Mouse (Mus musculus): ENCODE results near the gene Fgfr2. TPM values are rescaled to one million over a fixed set of nuclear protein-coding genes. Genes with fewer than 3 reads are reported as not detected.
A peak's percentile ranks its signal among the peaks of the same experiment; 100 is the strongest.

Fgfr2 gene
- polyA plus RNA-seq, 1 experiment from 2014 or later = 33.9 TPM

DNA sequence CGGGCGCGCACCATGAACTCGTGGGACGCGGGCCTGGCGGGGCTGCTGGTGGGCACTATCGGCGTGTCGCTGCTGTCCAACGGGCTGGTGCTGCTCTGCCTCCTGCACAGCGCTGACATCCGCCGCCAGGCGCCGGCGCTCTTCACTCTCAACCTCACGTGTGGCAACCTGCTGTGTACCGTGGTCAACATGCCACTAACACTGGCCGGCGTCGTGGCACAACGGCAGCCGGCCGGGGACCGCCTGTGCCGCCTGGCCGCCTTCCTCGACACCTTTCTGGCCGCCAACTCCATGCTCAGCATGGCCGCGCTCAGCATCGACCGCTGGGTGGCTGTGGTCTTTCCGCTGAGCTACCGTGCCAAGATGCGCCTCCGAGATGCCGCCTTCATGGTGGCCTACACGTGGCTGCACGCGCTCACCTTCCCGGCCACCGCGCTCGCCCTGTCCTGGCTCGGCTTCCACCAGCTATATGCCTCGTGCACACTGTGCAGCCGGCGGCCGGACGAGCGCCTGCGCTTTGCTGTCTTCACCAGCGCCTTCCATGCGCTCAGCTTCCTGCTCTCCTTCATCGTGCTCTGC is 1156.1 kb downstream of the Fgfr2 start:
- ATAC-seq (ENCODE audit: low FRiP score) = peak; percentile 74
- Histone ChIP-seq H3K4me1 (replicated peaks) (peaks cover 48% of the 10 kb centered on the region), H3K27me3 (peaks cover 40% of the 10 kb centered on the region), H3K4me2 (peak overlapping the region; percentile 82), H3K9ac (peak overlapping the region; percentile 85), H3K9me3 (no peaks in the 10 kb centered on the region), H3K27ac (peak overlapping the region; percentile 88), H3K4me3 (peak overlapping the region; percentile 61), H3K36me3 (no peaks in the 10 kb centered on the region)
- WGBS = 5% methylated on average over 57 of the region's 57 CpGs

GRCm38 (mm10) chr7:131966023-131966915 is 1156.9 kb downstream of the Fgfr2 start, which contains the start of gene Gpr26:
Gene Gpr26, plus strand, starts transcription at chr7:131966460.
- H3K9me3 ChIP-seq = no peaks in the 10 kb centered on the region
- peak; percentile 79 for ATAC-seq (ENCODE audit: low FRiP score)
- peak within 1 kb of the TSS; percentile 61 for H3K4me3 ChIP-seq
- H3K27me3 ChIP-seq = peaks cover 40% of the 10 kb centered on the region
- peak within 1 kb of the TSS; percentile 88 for H3K27ac ChIP-seq
- H3K4me2 ChIP-seq = peak within 1 kb of the TSS; percentile 82
- H3K4me1 ChIP-seq (replicated peaks) = peaks cover 48% of the 10 kb centered on the region
- no peaks in the 10 kb centered on the region for H3K36me3 ChIP-seq
- under 1% methylated on average over 32 of the region's 32 CpGs for WGBS
- H3K9ac ChIP-seq = peak within 1 kb of the TSS; percentile 85

DNA sequence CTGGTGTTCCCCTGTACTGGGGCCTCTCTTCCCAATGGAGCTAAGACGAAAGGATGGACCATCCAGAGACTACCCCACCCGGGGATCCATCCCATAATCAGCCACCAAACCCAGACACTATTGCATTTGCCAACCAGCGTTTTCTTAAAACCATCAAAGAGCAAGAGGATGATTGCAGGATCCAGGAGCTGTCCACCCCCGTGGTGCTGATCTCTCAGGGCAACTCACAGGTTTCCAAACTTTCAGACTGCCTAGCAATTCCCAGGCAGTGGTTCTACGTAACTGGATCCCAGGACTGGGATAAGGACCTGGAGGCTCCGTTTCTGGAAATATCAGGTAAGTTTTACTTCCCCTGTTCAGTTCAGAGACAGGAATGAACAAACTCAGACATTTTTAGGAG is 1162.6 kb downstream of the Fgfr2 start:
- no peaks in the 10 kb centered on the region for H3K9me3 ChIP-seq
- no peak for ATAC-seq (ENCODE audit: low FRiP score)
- H3K4me3 ChIP-seq = no peak overlapping the region
- H3K27me3 ChIP-seq = peaks cover 11% of the 10 kb centered on the region
- no peak overlapping the region for H3K4me2 ChIP-seq
- no peak overlapping the region for H3K9ac ChIP-seq
- no peaks in the 10 kb centered on the region for H3K36me3 ChIP-seq
- peaks cover 8% of the 10 kb centered on the region for H3K4me1 ChIP-seq (replicated peaks)
- 41% methylated on average over 6 of the region's 6 CpGs for WGBS
- H3K27ac ChIP-seq = no peak overlapping the region

- ATAC-seq (ENCODE audit: low FRiP score) = no peak
- WGBS = 62% methylated on average over 1 of the region's 1 CpGs
These were observed 1164.4 kb downstream of the Fgfr2 start for GRCm38 (mm10) chr7:131958705-131959104.

GRCm38 (mm10) chr7:131953402-131953801 is 1169.7 kb downstream of the Fgfr2 start:
- no peak overlapping the region for H3K27ac ChIP-seq
- H3K4me1 ChIP-seq (replicated peaks) = peaks cover 8% of the 10 kb centered on the region; the same call in 1 of the 2 replicates
- H3K9me3 ChIP-seq = no peaks in the 10 kb centered on the region
- H3K9ac ChIP-seq = no peak overlapping the region
- 35% methylated on average over 3 of the region's 3 CpGs for WGBS
- no peak for ATAC-seq (ENCODE audit: low FRiP score)
- H3K36me3 ChIP-seq = no peaks in the 10 kb centered on the region
- H3K4me3 ChIP-seq = no peak overlapping the region
- H3K27me3 ChIP-seq = peaks cover 6% of the 10 kb centered on the region; the same call in 1 of the 2 replicates
- no peak overlapping the region for H3K4me2 ChIP-seq

More at GRCm38 (mm10) chr7:131958705-131959104, 1164.4 kb downstream of the Fgfr2 start:
- no peak overlapping the region for H3K4me2 ChIP-seq
- H3K27ac ChIP-seq = no peak overlapping the region
- 0 out of 2 replicates have a peak, but pooled peaks cover 2% of the 10 kb centered on the region for H3K27me3 ChIP-seq
- H3K9ac ChIP-seq = no peak overlapping the region
- peaks cover 5% of the 10 kb centered on the region for H3K4me1 ChIP-seq (replicated peaks)
- no peak overlapping the region for H3K4me3 ChIP-seq
- H3K9me3 ChIP-seq = no peaks in the 10 kb centered on the region
- no peaks in the 10 kb centered on the region for H3K36me3 ChIP-seq

DNA sequence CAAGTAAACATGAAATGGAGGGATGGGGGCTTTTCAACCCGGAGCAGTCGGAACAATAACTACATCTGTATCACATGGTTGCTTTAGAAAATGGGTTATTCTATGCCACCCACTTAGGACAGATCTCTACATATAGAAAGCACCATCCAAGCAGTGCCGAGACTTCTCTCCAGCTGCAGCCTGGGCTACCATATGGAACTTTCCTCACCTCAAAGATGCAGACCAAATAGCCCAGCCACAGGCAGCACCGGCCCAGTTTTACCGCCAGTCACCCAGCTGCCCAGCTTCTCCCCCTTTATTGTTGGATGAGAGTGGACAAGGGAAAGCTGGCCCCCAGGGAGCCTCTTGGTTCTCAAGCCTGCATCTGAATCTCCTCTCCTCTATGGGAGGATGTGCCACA is 1172.0 kb downstream of the Fgfr2 start:
- Histone ChIP-seq H3K9me3 (no peaks in the 10 kb centered on the region), H3K36me3 (no peaks in the 10 kb centered on the region), H3K4me2 (no peak overlapping the region), H3K27me3 (peaks cover 6% of the 10 kb centered on the region; the same call in 1 of the 2 replicates), H3K27ac (no peak overlapping the region), H3K4me1 (replicated peaks) (peaks cover 8% of the 10 kb centered on the region; the same call in 1 of the 2 replicates), H3K9ac (no peak overlapping the region), H3K4me3 (no peak overlapping the region)
- ATAC-seq (ENCODE audit: low FRiP score) = no peak
- WGBS = 73% methylated on average over 5 of the region's 5 CpGs

- H3K4me2 ChIP-seq = no peak overlapping the region
These were observed 1185.5 kb downstream of the Fgfr2 start for GRCm38 (mm10) chr7:131937611-131938010.

GRCm38 (mm10) chr7:131927288-131928050 is 1195.7 kb downstream of the Fgfr2 start:
- H3K4me3 ChIP-seq = no peak overlapping the region
- H3K27me3 ChIP-seq = no peaks in the 10 kb centered on the region
- 24% methylated on average over 9 of the region's 9 CpGs for WGBS
- H3K4me1 ChIP-seq (replicated peaks) = peaks cover 21% of the 10 kb centered on the region
- peaks cover under 1% of the 10 kb centered on the region; the same call in 1 of the 2 replicates for H3K9me3 ChIP-seq
- no peak for ATAC-seq (ENCODE audit: low FRiP score)
- no peak overlapping the region for H3K27ac ChIP-seq
- no peaks in the 10 kb centered on the region for H3K36me3 ChIP-seq
- no peak overlapping the region for H3K4me2 ChIP-seq
- no peak overlapping the region for H3K9ac ChIP-seq

More at GRCm38 (mm10) chr7:131937611-131938010, 1185.5 kb downstream of the Fgfr2 start:
- no peak overlapping the region for H3K27ac ChIP-seq
- no peak overlapping the region for H3K4me3 ChIP-seq
- no peaks in the 10 kb centered on the region for H3K4me1 ChIP-seq (replicated peaks)
- 86% methylated on average over 3 of the region's 3 CpGs for WGBS
- no peak overlapping the region for H3K9ac ChIP-seq
- H3K9me3 ChIP-seq = peaks cover 9% of the 10 kb centered on the region
- no peak for ATAC-seq (ENCODE audit: low FRiP score)
- H3K27me3 ChIP-seq = no peaks in the 10 kb centered on the region
- no peaks in the 10 kb centered on the region for H3K36me3 ChIP-seq

GRCm38 (mm10) chr7:131917384-131917783 is 1205.8 kb downstream of the Fgfr2 start:
- H3K4me2 ChIP-seq = no peak overlapping the region
- ATAC-seq (ENCODE audit: low FRiP score) = no peak
- peaks cover 4% of the 10 kb centered on the region; the same call in 1 of the 2 replicates for H3K4me1 ChIP-seq (replicated peaks)
- peaks cover 5% of the 10 kb centered on the region; the same call in 1 of the 2 replicates for H3K27me3 ChIP-seq
- H3K9ac ChIP-seq = no peak overlapping the region
- H3K27ac ChIP-seq = no peak overlapping the region
- no peaks in the 10 kb centered on the region for H3K9me3 ChIP-seq
- 64% methylated on average over 7 of the region's 7 CpGs for WGBS
- H3K4me3 ChIP-seq = no peak overlapping the region
- no peaks in the 10 kb centered on the region for H3K36me3 ChIP-seq

DNA sequence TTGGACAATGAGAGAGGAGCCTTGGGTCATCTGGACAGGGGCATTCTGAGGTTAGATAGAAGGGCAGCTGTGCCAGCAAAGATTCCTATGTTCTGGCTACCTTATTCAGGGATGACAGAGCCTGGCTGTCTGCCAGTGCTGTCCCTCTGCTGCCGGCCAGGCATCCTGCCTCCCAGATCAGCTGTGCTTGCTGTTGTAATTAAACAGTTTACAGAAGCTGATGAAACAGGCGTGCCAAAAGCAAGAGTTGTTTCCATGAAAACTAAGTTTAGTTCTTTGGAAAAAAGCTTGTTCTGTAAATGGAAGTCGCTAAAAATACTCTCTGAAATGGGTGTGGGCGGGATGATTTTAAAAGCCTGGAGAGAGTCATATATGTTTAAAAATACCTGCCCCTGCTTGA is 1213.5 kb downstream of the Fgfr2 start:
- H3K4me2 ChIP-seq = no peak overlapping the region
- H3K36me3 ChIP-seq = no peaks in the 10 kb centered on the region
- H3K4me1 ChIP-seq (replicated peaks) = peaks cover 9% of the 10 kb centered on the region
- no peaks in the 10 kb centered on the region for H3K27me3 ChIP-seq
- H3K9ac ChIP-seq = no peak overlapping the region
- no peak overlapping the region for H3K27ac ChIP-seq
- H3K4me3 ChIP-seq = no peak overlapping the region
- WGBS = 59% methylated on average over 4 of the region's 4 CpGs
- ATAC-seq (ENCODE audit: low FRiP score) = no peak
- no peaks in the 10 kb centered on the region for H3K9me3 ChIP-seq

DNA sequence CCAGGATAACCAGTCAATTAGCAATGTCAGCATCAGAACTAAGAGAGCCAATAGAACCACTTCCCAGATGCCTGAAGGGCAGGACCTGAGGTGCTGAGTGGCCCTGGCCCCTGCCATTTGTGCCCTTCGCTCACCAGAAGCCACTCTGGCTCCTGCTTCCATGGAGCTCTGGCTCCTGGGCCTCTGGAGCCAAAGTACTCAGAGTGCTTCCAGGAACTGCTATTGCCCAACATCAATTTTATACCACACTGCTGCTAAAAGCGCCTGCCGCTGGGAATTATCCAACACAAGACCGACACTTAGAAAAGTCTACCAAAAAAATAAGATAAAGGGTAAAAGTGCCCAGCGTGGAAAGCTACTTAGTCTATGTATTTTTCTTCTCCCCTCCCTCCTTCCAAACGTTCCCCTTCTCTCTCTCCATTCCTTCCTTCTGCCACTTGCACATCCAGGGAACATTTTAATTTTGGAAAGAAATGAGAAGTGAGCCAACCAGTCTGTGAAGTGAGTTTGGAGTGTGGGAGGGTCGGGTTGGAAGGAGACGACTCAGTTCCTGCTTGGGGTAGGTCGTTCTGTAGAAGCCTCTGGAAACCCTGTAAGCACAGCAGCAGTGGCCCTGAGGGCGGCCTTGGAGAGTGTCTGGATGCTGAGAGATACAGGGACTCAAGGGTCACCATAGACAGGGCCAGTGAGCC is 1216.5 kb downstream of the Fgfr2 start:
- Histone ChIP-seq H3K4me2 (no peak overlapping the region), H3K36me3 (no peaks in the 10 kb centered on the region), H3K27ac (no peak overlapping the region), H3K9me3 (no peaks in the 10 kb centered on the region), H3K27me3 (no peaks in the 10 kb centered on the region), H3K4me3 (no peak overlapping the region), H3K4me1 (replicated peaks) (peaks cover 9% of the 10 kb centered on the region), H3K9ac (no peak overlapping the region)
- WGBS = 87% methylated on average over 10 of the region's 10 CpGs
- no peak for ATAC-seq (ENCODE audit: low FRiP score)
